Mouse (Mus musculus) retina, adult 2 months (tissue): ENCODE results near the gene Rsg1.

Experiments
- DNase-seq: peaks from one replicate; pipeline ENCODE4 v3.0.0-alpha.2; 2012; ENCODE audit warnings: low read depth, low spot score

Rsg1 gene

GRCm38 (mm10) chr4:141274485-141275341, 61.0 kb downstream of the Rsg1 start:
- DNase-seq: no peak
